Mouse (Mus musculus) olfactory bulb, adult 2 months (tissue): Measurements from ENCODE around the gene Mpzl3.

Experiments used
- CTCF ChIP-seq: fragments of 200-500 bp; IDR thresholded peaks from 2 replicates; pipeline ENCODE4 v1.5.1; 2012; ENCODE audit warnings: low read depth, mild to moderate bottlenecking, low read length, moderate library complexity; ENCODE audit not compliant: insufficient read depth
- POLR2A ChIP-seq: fragments of 200-500 bp; IDR thresholded peaks from 2 replicates; pipeline ENCODE4 v1.6.1; 2012; ENCODE audit warnings: mild to moderate bottlenecking, low read depth, low read length, moderate library complexity; ENCODE audit not compliant: insufficient read depth

GRCm38 (mm10) chr9:45090811-45091210, 35.8 kb downstream of the Mpzl3 start:
- TF ChIP-seq CTCF = no peak
- TF ChIP-seq POLR2A = no peak
